Mouse (Mus musculus): ENCODE data around the gene Olfr832.
"Not testable (repeated sequence)": the region's sequence is repeated elsewhere in the genome, so short reads cannot be mapped to it uniquely, and the experiment has no call there.

Gene Olfr832

GRCm38 (mm10) chr9:18936822-18937221, at the start of gene Olfr832:
Olfr832 (plus strand) TSS chr9:18937122.
- CTCF ChIA-PET = not testable (repeated sequence)

GRCm38 (mm10) chr9:18907699-18908098, 29.2 kb upstream of the Olfr832 start:
- CTCF ChIA-PET = not testable (repeated sequence)

- CTCF ChIA-PET = not testable (repeated sequence)
Measured at GRCm38 (mm10) chr9:18927921-18928320, 9.0 kb upstream of the Olfr832 start.

- CTCF ChIA-PET = no interaction called here
Measured at GRCm38 (mm10) chr9:18962021-18962420, 25.1 kb downstream of the Olfr832 start.

- CTCF ChIA-PET = no interaction called here
Measured at GRCm38 (mm10) chr9:18987690-18988089, 50.8 kb downstream of the Olfr832 start, which contains the start of gene Olfr834. Olfr834 (plus strand) TSS chr9:18987990.
